Comparison of ENCODE assay signal across 18 mouse cellular contexts in the genomic region with DNA sequence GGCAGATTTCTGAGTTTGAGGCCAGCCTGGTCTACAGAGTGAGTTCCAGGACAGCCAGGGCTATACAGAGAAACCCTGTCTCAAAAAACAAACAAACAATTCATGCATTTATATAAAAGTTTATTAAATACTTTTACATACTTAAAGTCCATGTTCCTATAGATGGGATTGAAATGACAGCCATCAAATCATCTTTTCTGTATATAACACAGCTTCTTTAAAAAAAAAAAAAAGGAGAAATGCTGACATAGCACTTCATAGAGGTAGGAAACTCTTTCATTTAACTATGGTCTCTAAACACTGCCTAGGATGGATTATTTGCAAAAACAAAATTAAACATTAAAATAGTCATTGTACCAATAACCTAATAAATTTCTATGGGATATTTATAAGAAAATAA. TPM values are rescaled to one million over a fixed set of nuclear protein-coding genes. Genes with fewer than 3 reads are reported as not detected.
"Had no signal": no experiment of that assay in that cellular context is flagged by ENCODE, and none has a peak within 500 bp of the region (broad histone marks: within the 10 kb centered on the region; RNA-seq: fewer than 3 reads in every experiment).

No protein-coding gene starts in this region.

- H3K4me1 ChIP-seq: neural tube, embryonic 13.5 days; neural tube, embryonic 15.5 days; stomach, embryonic 15.5 days had no signal

- H3K4me3 ChIP-seq: neural tube, embryonic 13.5 days; neural tube, embryonic 15.5 days; stomach, embryonic 15.5 days had no signal

- H3K27me3 ChIP-seq: neural tube, embryonic 13.5 days; neural tube, embryonic 15.5 days; stomach, embryonic 15.5 days had no signal

- H3K9ac ChIP-seq: neural tube, embryonic 13.5 days; neural tube, embryonic 15.5 days; stomach, embryonic 15.5 days had no signal

- H3K9me3 ChIP-seq: stomach, embryonic 15.5 days had no signal

- DNase-seq: retina, postnatal 1 day; right cerebral cortex, adult 18-20 months; right cerebral cortex, postnatal 14 days; right cerebral cortex, postnatal 25 days; right cerebral cortex, postnatal 4 days; spleen, adult 18-20 months; thymus, adult 18-20 months; thymus, adult 2 months; thymus, postnatal 14 days; thymus, postnatal 25 days; thymus, postnatal 36 days; thymus, postnatal 4 days had no signal

- H3K36me3 ChIP-seq: neural tube, embryonic 13.5 days; neural tube, embryonic 15.5 days; stomach, embryonic 15.5 days had no signal

- H3K4me2 ChIP-seq: neural tube, embryonic 13.5 days; neural tube, embryonic 15.5 days; stomach, embryonic 15.5 days had no signal

- H3K27ac ChIP-seq: neural tube, embryonic 13.5 days; neural tube, embryonic 15.5 days; stomach, embryonic 15.5 days; stomach, postnatal 0 days had no signal

RNA-seq across cellular contexts. Expression of gene Gm10320, which starts 43.1 kb away (rescaled TPM):
- total RNA-seq: neutrophil, adult 5-6 weeks had no signal
- polyA plus RNA-seq: testis, adult 2 months had no signal
